Mouse (Mus musculus) heart, postnatal 0 days (tissue): ENCODE results near the gene Mfsd11.

Source experiments
- CTCF ChIP-seq: IDR thresholded peaks from 2 replicates; pipeline ENCODE4 v1.5.1; 2016; ENCODE audit warnings: antibody characterized with exemption, control low read depth, low read depth
- EP300 ChIP-seq: IDR thresholded peaks from 2 replicates; pipeline ENCODE4 v1.6.1; 2016; ENCODE audit warnings: antibody characterized with exemption, low read depth

GRCm38 (mm10) chr11:116807938-116808606 lies 44.2 kb upstream of the Mfsd11 start:
- TF ChIP-seq EP300 (no peak), CTCF (peak; percentile 97)
